Mouse (Mus musculus): ENCODE results near the gene Nhlrc3.

DNA sequence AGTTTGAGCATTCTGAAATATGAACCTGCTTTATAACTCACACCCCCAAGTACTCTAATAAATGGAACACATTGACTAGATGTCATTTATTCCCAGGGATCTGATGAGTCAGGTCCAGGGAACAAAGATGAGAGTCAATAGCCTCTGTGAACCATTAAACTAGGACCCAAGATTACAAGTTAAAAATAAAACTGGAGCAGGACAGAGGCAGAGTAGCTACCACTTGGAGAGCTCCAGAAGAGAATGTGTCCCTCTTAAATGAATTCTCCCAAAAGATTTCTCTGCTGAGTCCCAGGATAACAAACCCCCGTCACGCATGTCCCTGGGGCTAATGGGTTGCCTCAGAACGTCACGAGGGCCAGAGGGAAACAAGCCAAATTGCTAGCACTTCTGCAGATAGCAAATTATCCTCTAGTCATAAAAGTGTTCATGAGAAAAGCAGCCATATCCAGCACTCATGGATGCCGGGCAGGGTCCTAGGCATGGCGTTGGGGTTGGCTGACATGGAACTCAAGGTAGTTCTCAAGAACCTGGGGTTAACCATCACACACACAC, 35.3 kb upstream of the Nhlrc3 start:
- TF ChIP-seq CTCF (conservative IDR thresholded peaks at IDR 0.05; ENCODE audit: low read length) (no peak), NANOG (IDR thresholded peaks at IDR 0.05; ENCODE audit: borderline replicate concordance, low read length) (no peak)

Data from E14TG2a.4 (cell line).